Mouse (Mus musculus) activated CD4-positive, CD25-positive, alpha-beta regulatory T cell, adult 4 months (primary cell): ENCODE results near the gene Flii. TPM values are rescaled to one million over a fixed set of nuclear protein-coding genes. Genes with fewer than 3 reads are reported as not detected.

Experiments used
- ATAC-seq: one replicate; pipeline ENCODE4 v1.8.0; 2017
- polyA plus RNA-seq, 2 experiments: library from polyadenylated mRNA; unstranded; fragments of 100-300 nt; shearing (Covaris generic); gene quantifications; one replicate each; pipeline ENCODE4 v1.2.1; 2017

Flii gene
- polyA plus RNA-seq, 2 experiments from 2014 or later: 65.2 to 84.7 TPM

- no peak for ATAC-seq
Measured at GRCm38 (mm10) chr11:60712639-60713255, 14.3 kb downstream of the Flii start.

GRCm38 (mm10) chr11:60712040-60712439 is 15.0 kb downstream of the Flii start:
- no peak for ATAC-seq

- ATAC-seq: no peak
Measured at GRCm38 (mm10) chr11:60711218-60711617, 15.8 kb downstream of the Flii start.

GRCm38 (mm10) chr11:60709481-60710465 is 17.3 kb downstream of the Flii start:
- ATAC-seq: no peak

GRCm38 (mm10) chr11:60708631-60709030 is 18.4 kb downstream of the Flii start:
- ATAC-seq: no peak

GRCm38 (mm10) chr11:60707672-60708071 is 19.4 kb downstream of the Flii start:
- ATAC-seq: no peak

- no peak for ATAC-seq
Measured at GRCm38 (mm10) chr11:60706696-60707480, 20.2 kb downstream of the Flii start.

GRCm38 (mm10) chr11:60706076-60706475 is 21.0 kb downstream of the Flii start:
- no peak for ATAC-seq

GRCm38 (mm10) chr11:60705255-60705654 is 21.8 kb downstream of the Flii start:
- no peak for ATAC-seq

GRCm38 (mm10) chr11:60704023-60704880 is 22.8 kb downstream of the Flii start:
- ATAC-seq: no peak

- ATAC-seq: no peak
Measured at GRCm38 (mm10) chr11:60703131-60703530, 23.9 kb downstream of the Flii start.

GRCm38 (mm10) chr11:60701611-60702010 is 25.5 kb downstream of the Flii start:
- ATAC-seq: no peak

- no peak for ATAC-seq
Measured at GRCm38 (mm10) chr11:60700320-60701185, 26.5 kb downstream of the Flii start.

- ATAC-seq: peak; percentile 75
Measured at GRCm38 (mm10) chr11:60699524-60700075, 27.5 kb downstream of the Flii start, which contains the start of gene Llgl1. Gene Llgl1, plus strand, starts transcription at chr11:60699723.

- peak; percentile 21 for ATAC-seq
Measured at GRCm38 (mm10) chr11:60698806-60699523, 28.1 kb downstream of the Flii start.

GRCm38 (mm10) chr11:60697561-60697960 is 29.5 kb downstream of the Flii start:
- ATAC-seq: peak; percentile 20

GRCm38 (mm10) chr11:60696165-60696564 is 30.9 kb downstream of the Flii start:
- no peak for ATAC-seq
